Comparison of ENCODE assay signal across 9 mouse cellular contexts in genomic region chr8:121841242-121841641, GRCm38 (mm10). TPM values are rescaled to one million over a fixed set of nuclear protein-coding genes. Genes with fewer than 3 reads are reported as not detected.
DNase-seq lines count a peak whose midpoint lies in the region; ATAC-seq and TF ChIP-seq lines count a peak whose summit lies in the region.
"Had no signal": no experiment of that assay in that cellular context is flagged by ENCODE, and none has a peak within 500 bp of the region (broad histone marks: within the 10 kb centered on the region; RNA-seq: fewer than 3 reads in every experiment).

No protein-coding gene starts in this region.

- H3K27me3 ChIP-seq in hindbrain, postnatal 0 days (ENCODE audit: insufficient read depth, low read length), result no peaks in the 10 kb centered on the region
- H3K27me3 ChIP-seq: midbrain, embryonic 12.5 days had no signal

- 43% methylated on average over 8 of the region's 8 CpGs for WGBS in lung, adult 2 months
- 34% methylated on average over 8 of the region's 8 CpGs for WGBS in hindbrain, postnatal 0 days

- no peak overlapping the region for H3K4me2 ChIP-seq in hindbrain, postnatal 0 days (ENCODE audit: low read depth, low read length)
- H3K4me2 ChIP-seq: midbrain, embryonic 12.5 days had no signal

- no peak overlapping the region for H3K9ac ChIP-seq in hindbrain, postnatal 0 days (replicated peaks; ENCODE audit: low read length)
- H3K9ac ChIP-seq: midbrain, embryonic 12.5 days had no signal

- H3K36me3 ChIP-seq in hindbrain, postnatal 0 days (ENCODE audit: insufficient read depth, low read length), result no peaks in the 10 kb centered on the region

- TF ChIP-seq POLR2A in lung, adult 2 months (IDR thresholded peaks at IDR 0.05; ENCODE audit: borderline replicate concordance, extremely low read depth, low read depth, low read length), result no peak

- H3K27ac ChIP-seq in hindbrain, postnatal 0 days, result no peak overlapping the region
- H3K27ac ChIP-seq: midbrain, embryonic 12.5 days had no signal

- H3K4me1 ChIP-seq in lung, adult 2 months (ENCODE audit: control insufficient read depth, insufficient read depth, low read length), result no peaks in the 10 kb centered on the region
- no peaks in the 10 kb centered on the region for H3K4me1 ChIP-seq in hindbrain, postnatal 0 days (ENCODE audit: insufficient read depth, low read length)

- TF ChIP-seq CTCF in lung, adult 2 months (IDR thresholded peaks at IDR 0.05; ENCODE audit: insufficient read depth, low read length), result peak; percentile 43
- peak; percentile 89 for TF ChIP-seq CTCF in hindbrain, postnatal 0 days (IDR thresholded peaks at IDR 0.05; ENCODE audit: low read depth)

- DNase-seq in lung, adult 2 months, result no peak
- no peak for DNase-seq in lung, adult 18-20 months
- DNase-seq in T-cell, adult 2 months (ENCODE audit: low spot score), result peak; percentile 61
- peak; percentile 68 for DNase-seq in hindbrain, postnatal 0 days (ENCODE audit: low spot score)
- DNase-seq in liver, result peak; percentile 54
- peak; percentile 45 for DNase-seq in retina, postnatal 7 days (ENCODE audit: low read depth, low spot score)
- no peak for DNase-seq in urinary bladder, postnatal 36 days (ENCODE audit: low spot score in 2 of 2)

- H3K4me3 ChIP-seq in lung, adult 2 months (replicated peaks; ENCODE audit: extremely low read depth, low read depth, low read length), result no peak overlapping the region
- H3K4me3 ChIP-seq in hindbrain, postnatal 0 days (ENCODE audit: low read length), result no peak overlapping the region
- H3K4me3 ChIP-seq: midbrain, embryonic 12.5 days had no signal

- no peaks in the 10 kb centered on the region for H3K9me3 ChIP-seq in hindbrain, postnatal 0 days (ENCODE audit: low read length)
- H3K9me3 ChIP-seq: midbrain, embryonic 12.5 days had no signal

- 0 out of 2 replicates have a peak, but pooled peaks have one; percentile 45 for ATAC-seq in common myeloid progenitor, adult 5-6 weeks (replicated peaks; ENCODE audit: low read depth, poor library complexity, severe bottlenecking)
- peak; percentile 70 for ATAC-seq in hindbrain, postnatal 0 days

RNA-seq across cellular contexts. Expression of gene Klhdc4, which starts 11.9 kb away (rescaled TPM):
- 32.9 and 36.1 TPM in 2 replicates for polyA plus RNA-seq in lung, adult 2 months (2012; rRNA removed)
- 24.4 and 33.7 TPM in 2 replicates for total RNA-seq in common myeloid progenitor, adult 5-6 weeks (2017)
- 25.2 and 32.5 TPM in 2 replicates for total RNA-seq in hindbrain, postnatal 0 days (2014; rRNA removed)
- polyA plus RNA-seq in hindbrain, postnatal 0 days (2015; fragmentation: Nextera tagmentation; extraction: Ambion mirVana), result 34.5 and 36.3 TPM in 2 replicates

Comparison
In these comparisons a context has a peak if more than half of its experiments do, and no peak if none do; other contexts are left out.
1. DNase-seq: peak in T-cell, adult 2 months (single experiment), hindbrain, postnatal 0 days (single experiment), liver (single experiment) and retina, postnatal 7 days (single experiment); none in lung, adult 2 months (single experiment), lung, adult 18-20 months (0 of 2) and urinary bladder, postnatal 36 days (0 of 2).